8 mouse cellular contexts compared by ENCODE assay signal in genomic region chr3:89270051-89270755, GRCm38 (mm10). TPM values are rescaled to one million over a fixed set of nuclear protein-coding genes. Genes with fewer than 3 reads are reported as not detected.
DNase-seq lines count a peak whose midpoint lies in the region; ATAC-seq lines count a peak whose summit lies in the region.

Gene Slc50a1, minus strand, starts transcription at chr3:89270570.

- 5% methylated on average over 39 of the region's 39 CpGs for WGBS in hindbrain, embryonic 13.5 days

- peak within 1 kb of the TSS; percentile 51 for H3K4me3 ChIP-seq in hindbrain, embryonic 13.5 days

- peak within 1 kb of the TSS; percentile 70 for H3K4me2 ChIP-seq in hindbrain, embryonic 13.5 days

- peak; percentile 47 for ATAC-seq in hindbrain, embryonic 13.5 days (ENCODE audit: low FRiP score)

- H3K27ac ChIP-seq in hindbrain, embryonic 13.5 days, result peak within 1 kb of the TSS; percentile 81

- peaks cover 48% of the 10 kb centered on the region for H3K4me1 ChIP-seq in hindbrain, embryonic 13.5 days (replicated peaks)

- H3K27me3 ChIP-seq in hindbrain, embryonic 13.5 days, result peaks cover 14% of the 10 kb centered on the region

- H3K9me3 ChIP-seq in hindbrain, embryonic 13.5 days, result no peaks in the 10 kb centered on the region

- peak within 1 kb of the TSS; percentile 78 for H3K9ac ChIP-seq in hindbrain, embryonic 13.5 days

- no peaks in the 10 kb centered on the region for H3K36me3 ChIP-seq in hindbrain, embryonic 13.5 days

- peak; percentile 81 for DNase-seq in Muller cell, postnatal 12 days (ENCODE audit: inconsistent ontology term)
- DNase-seq in cerebellum, postnatal 10 days, result peak; percentile 95 to 96
- peak; percentile 81 to 88 for DNase-seq in frontal cortex, postnatal 36 days (ENCODE audit: low spot score in 2 of 2)
- peak; percentile 86 to 88 for DNase-seq in layer of hippocampus, postnatal 36 days
- DNase-seq in lung, postnatal 4 days, result peak; percentile 91
- DNase-seq in right cerebral cortex, adult 2 months (ENCODE audit: low spot score in 2 of 2), result peak; percentile 83 to 85
- DNase-seq in urinary bladder, postnatal 10 days (ENCODE audit: low spot score), result peak; percentile 68

RNA-seq across cellular contexts. Expression of gene Slc50a1, which starts in this region (rescaled TPM):
- 34.6 and 38.0 TPM in 2 replicates for polyA plus RNA-seq in hindbrain, embryonic 13.5 days (2015; fragmentation: Nextera tagmentation; extraction: Ambion mirVana)
- total RNA-seq in layer of hippocampus, postnatal 36 days (2021), result 10 to 100 TPM; 44.0 to 47.1 TPM

Comparison
In these comparisons a context has a peak if more than half of its experiments do, and no peak if none do; other contexts are left out.
1. Peak in every context shown above with its lines: DNase-seq, ATAC-seq, H3K4me3 ChIP-seq and H3K27ac ChIP-seq.